Mouse (Mus musculus) liver, postnatal 0 days (tissue): ENCODE data around the gene Pgpep1. TPM values are rescaled to one million over a fixed set of nuclear protein-coding genes. Genes with fewer than 3 reads are reported as not detected.

Source experiments
- ATAC-seq: fragments of 200-750 bp; cut with Nextera tagmentation; 2 replicates; pipeline ENCODE4 v1.8.0; 2017; ENCODE audit warnings: mild to moderate bottlenecking, moderate library complexity
- DNase-seq: peaks from one replicate; pipeline ENCODE4 v3.0.0-alpha.2; 2016
- H3K27ac ChIP-seq: fragments of 300-500 bp; sonication (generic); 2 replicates; pipeline ENCODE4 v1.5.1; 2014; ENCODE audit warnings: antibody characterized with exemption, moderate library complexity, mild to moderate bottlenecking, low read depth
- H3K27me3 ChIP-seq: fragments of 300-500 bp; sonication (generic); 2 replicates; pipeline ENCODE4 v1.6.1; 2014; ENCODE audit warnings: low read length, control low read depth, mixed read lengths; ENCODE audit not compliant: insufficient read depth
- H3K36me3 ChIP-seq: fragments of 300-500 bp; sonication (generic); replicated peaks from 2 replicates; pipeline ENCODE4 v1.6.1; 2014; ENCODE audit warnings: mild to moderate bottlenecking, control low read depth, low read length, moderate library complexity, mixed read lengths; ENCODE audit not compliant: insufficient read depth
- H3K4me1 ChIP-seq: fragments of 300-500 bp; sonication (generic); 2 replicates; pipeline ENCODE4 v1.6.1; 2014; ENCODE audit warnings: antibody characterized with exemption, mild to moderate bottlenecking, control low read depth; ENCODE audit not compliant: insufficient read depth
- H3K4me2 ChIP-seq: fragments of 300-500 bp; sonication (generic); 2 replicates; pipeline ENCODE4 v1.6.1; 2014; ENCODE audit warnings: low read depth, mild to moderate bottlenecking, low read length, moderate library complexity, mixed read lengths
- H3K4me3 ChIP-seq: fragments of 300-500 bp; sonication (generic); 2 replicates; pipeline ENCODE4 v1.5.1; 2014; ENCODE audit warnings: low read depth, low read length
- H3K9ac ChIP-seq: fragments of 300-500 bp; sonication (generic); replicated peaks from 2 replicates; pipeline ENCODE4 v1.6.1; 2014; ENCODE audit warnings: mild to moderate bottlenecking, moderate library complexity
- H3K9me3 ChIP-seq: fragments of 300-500 bp; sonication (generic); 2 replicates; pipeline ENCODE4 v1.6.1; 2016; ENCODE audit warnings: mild to moderate bottlenecking, control low read depth, low read length, mixed read lengths
- CTCF ChIP-seq: sonication (generic); IDR thresholded peaks from 2 replicates; pipeline ENCODE4 v1.5.1; 2016; ENCODE audit warnings: antibody characterized with exemption, low read depth
- EP300 ChIP-seq: IDR thresholded peaks from 2 replicates; pipeline ENCODE4 v1.6.1; 2016; ENCODE audit warnings: antibody characterized with exemption, low read depth, mild to moderate bottlenecking
- WGBS: fragments of 180-500 bp; shearing (Covaris S2); extraction: QIAGEN DNeasy Blood & Tissue Kit; methylation state at CpG from one replicate; pipeline ENCODE4 v1.1.7; 2014; ENCODE audit not compliant: insufficient replicate concordance; 5-methylcytosine and 5-hydroxymethylcytosine counted together
- polyA plus RNA-seq: library from polyadenylated mRNA; unstranded; fragments of >200 nt; fragmentation: Nextera tagmentation; extraction: Ambion mirVana; gene quantifications from 2 replicates; pipeline ENCODE4 v1.2.1, GENCODE M21; 2015

Gene Pgpep1
- polyA plus RNA-seq, 1 experiment from 2014 or later = 31.0 TPM

- Histone ChIP-seq H3K27me3 (no peaks in the 10 kb centered on the region), H3K4me2 (peak overlapping the region; percentile 55; the same call in 1 of the 2 replicates), H3K9me3 (no peaks in the 10 kb centered on the region), H3K36me3 (no peaks in the 10 kb centered on the region), H3K27ac (peak overlapping the region; percentile 81), H3K4me3 (no peak overlapping the region), H3K4me1 (peaks cover 31% of the 10 kb centered on the region), H3K9ac (no peak overlapping the region)
- DNase-seq (peak; percentile 26), ATAC-seq (peak; percentile 51)
- 37% methylated on average over 3 of the region's 3 CpGs for WGBS
- TF ChIP-seq EP300 (peak; percentile 96), CTCF (no peak)
Measured at GRCm38 (mm10) chr8:70622220-70622619, 38.0 kb downstream of the Pgpep1 start.

- TF ChIP-seq EP300 (no peak), CTCF (no peak)
- Histone ChIP-seq H3K27ac (peak overlapping the region; percentile 84), H3K9me3 (no peaks in the 10 kb centered on the region), H3K4me1 (peaks cover 41% of the 10 kb centered on the region), H3K9ac (peak overlapping the region; percentile 58), H3K4me2 (peak overlapping the region; percentile 51), H3K27me3 (no peaks in the 10 kb centered on the region), H3K4me3 (peak overlapping the region; percentile 30), H3K36me3 (no peaks in the 10 kb centered on the region)
- WGBS = 14% methylated on average over 9 of the region's 9 CpGs
- peak; percentile 94 for DNase-seq
- ATAC-seq = peak; percentile 85
Measured at GRCm38 (mm10) chr8:70618888-70619334, 41.3 kb downstream of the Pgpep1 start.

- Histone ChIP-seq H3K36me3 (no peaks in the 10 kb centered on the region), H3K9me3 (no peaks in the 10 kb centered on the region), H3K4me3 (peak overlapping the region; percentile 16), H3K27me3 (no peaks in the 10 kb centered on the region), H3K9ac (peak overlapping the region; percentile 49), H3K4me2 (peak overlapping the region; percentile 51), H3K4me1 (peaks cover 38% of the 10 kb centered on the region), H3K27ac (peak overlapping the region; percentile 83)
- no peak for TF ChIP-seq CTCF
- no peak for TF ChIP-seq EP300
- DNase-seq (peak; percentile 33), ATAC-seq (no peak; the same call in 1 of the 2 replicates)
- 39% methylated on average over 11 of the region's 11 CpGs for WGBS
Measured at GRCm38 (mm10) chr8:70617985-70618384, 42.2 kb downstream of the Pgpep1 start.

GRCm38 (mm10) chr8:70616645-70617044, 43.5 kb downstream of the Pgpep1 start:
- H3K27ac ChIP-seq = peak overlapping the region; percentile 83
- no peaks in the 10 kb centered on the region for H3K36me3 ChIP-seq
- 0 out of 2 replicates have a peak overlapping the region, but pooled peaks have one; percentile 17 for H3K9ac ChIP-seq
- no peak for ATAC-seq
- H3K9me3 ChIP-seq = no peaks in the 10 kb centered on the region
- WGBS = 30% methylated on average over 11 of the region's 11 CpGs
- H3K4me1 ChIP-seq = peaks cover 33% of the 10 kb centered on the region
- no peaks in the 10 kb centered on the region for H3K27me3 ChIP-seq
- H3K4me2 ChIP-seq = peak overlapping the region; percentile 24; the same call in 1 of the 2 replicates
- peak overlapping the region; percentile 16 for H3K4me3 ChIP-seq
- TF ChIP-seq CTCF = no peak
- TF ChIP-seq EP300 = no peak
- DNase-seq = no peak

GRCm38 (mm10) chr8:70615894-70616293, 44.3 kb downstream of the Pgpep1 start, which contains the start of gene Lrrc25:
Lrrc25 (plus strand) TSS chr8:70616155.
- H3K27ac ChIP-seq = peak within 1 kb of the TSS; percentile 83
- no peak for TF ChIP-seq EP300
- TF ChIP-seq CTCF = no peak
- H3K36me3 ChIP-seq = no peaks in the 10 kb centered on the region
- H3K4me1 ChIP-seq = peaks cover 35% of the 10 kb centered on the region
- WGBS = 26% methylated on average over 3 of the region's 3 CpGs
- no peak for ATAC-seq
- H3K4me2 ChIP-seq = peak within 1 kb of the TSS; percentile 51
- no peaks in the 10 kb centered on the region for H3K27me3 ChIP-seq
- peak within 1 kb of the TSS; percentile 21; the same call in 1 of the 2 replicates for H3K9ac ChIP-seq
- H3K9me3 ChIP-seq = no peaks in the 10 kb centered on the region
- H3K4me3 ChIP-seq = peak within 1 kb of the TSS; percentile 16
- DNase-seq = no peak

- Histone ChIP-seq H3K9ac (no peak overlapping the region), H3K4me3 (no peak overlapping the region), H3K27ac (peak overlapping the region; percentile 83), H3K27me3 (no peaks in the 10 kb centered on the region), H3K4me1 (peaks cover 41% of the 10 kb centered on the region), H3K9me3 (no peaks in the 10 kb centered on the region), H3K4me2 (no peak overlapping the region), H3K36me3 (no peaks in the 10 kb centered on the region)
- DNase-seq = no peak
- ATAC-seq = no peak
- 89% methylated on average over 8 of the region's 8 CpGs for WGBS
- TF ChIP-seq CTCF = no peak
- TF ChIP-seq EP300 = no peak
Measured at GRCm38 (mm10) chr8:70615281-70615680, 44.9 kb downstream of the Pgpep1 start.

- H3K4me3 ChIP-seq = no peak overlapping the region
- WGBS = 49% methylated on average over 5 of the region's 5 CpGs
- TF ChIP-seq EP300 (no peak), CTCF (no peak)
- H3K27me3 ChIP-seq = no peaks in the 10 kb centered on the region
- no peak overlapping the region for H3K9ac ChIP-seq
- no peak overlapping the region for H3K4me2 ChIP-seq
- peak overlapping the region; percentile 83 for H3K27ac ChIP-seq
- peaks cover 49% of the 10 kb centered on the region for H3K4me1 ChIP-seq
- H3K36me3 ChIP-seq = no peaks in the 10 kb centered on the region
- DNase-seq = no peak
- ATAC-seq = no peak
- H3K9me3 ChIP-seq = no peaks in the 10 kb centered on the region
Measured at GRCm38 (mm10) chr8:70614469-70614868, 45.7 kb downstream of the Pgpep1 start.
